Mouse (Mus musculus) kidney, postnatal 36 days (tissue): Measurements from ENCODE around the gene Eefsec.

Source experiments
- DNase-seq, 2 experiments: peaks; one replicate each; pipeline ENCODE4 v3.0.0; 2021 to 2022; ENCODE audit warnings: mixed read lengths in 2 of 2

Eefsec gene

GRCm38 (mm10) chr6:88254082-88254481 lies 192.3 kb downstream of the Eefsec start:
- no peak for DNase-seq

GRCm38 (mm10) chr6:88251798-88252478 lies 194.4 kb downstream of the Eefsec start:
- no peak for DNase-seq

- DNase-seq, result no peak
These were observed 194.9 kb downstream of the Eefsec start for GRCm38 (mm10) chr6:88251396-88251795.

- peak in 1 of 2 experiments; percentile 42 for DNase-seq
These were observed 197.1 kb downstream of the Eefsec start for GRCm38 (mm10) chr6:88249231-88249630.

GRCm38 (mm10) chr6:88242604-88243003 lies 203.7 kb downstream of the Eefsec start:
- DNase-seq, result peak; percentile 67 to 86

- DNase-seq, result peak in 1 of 2 experiments; percentile 16
These were observed 209.8 kb downstream of the Eefsec start for GRCm38 (mm10) chr6:88236513-88236912.

- DNase-seq, result no peak
These were observed 210.4 kb downstream of the Eefsec start for GRCm38 (mm10) chr6:88235983-88236382.

- no peak for DNase-seq
These were observed 210.9 kb downstream of the Eefsec start for GRCm38 (mm10) chr6:88235461-88235860.

- peak; percentile 32 to 48 for DNase-seq
These were observed 212.3 kb downstream of the Eefsec start for GRCm38 (mm10) chr6:88233996-88234395.

- DNase-seq, result no peak
These were observed 214.1 kb downstream of the Eefsec start for GRCm38 (mm10) chr6:88232221-88232620.

GRCm38 (mm10) chr6:88231821-88232220 lies 214.5 kb downstream of the Eefsec start:
- DNase-seq, result no peak

- no peak for DNase-seq
These were observed 217.1 kb downstream of the Eefsec start for GRCm38 (mm10) chr6:88229221-88229620.

- peak in 1 of 2 experiments; percentile 17 for DNase-seq
These were observed 218.8 kb downstream of the Eefsec start for GRCm38 (mm10) chr6:88227537-88227936.

GRCm38 (mm10) chr6:88226570-88226994 lies 219.8 kb downstream of the Eefsec start:
- peak in 1 of 2 experiments; percentile 19 for DNase-seq

- DNase-seq, result no peak
These were observed 224.4 kb downstream of the Eefsec start, which contains the start of gene Dnajb8 for GRCm38 (mm10) chr6:88221968-88222367. Dnajb8 (plus strand) TSS chr6:88222268.

GRCm38 (mm10) chr6:88219094-88219493 lies 227.2 kb downstream of the Eefsec start:
- DNase-seq, result no peak

GRCm38 (mm10) chr6:88216199-88216598 lies 230.1 kb downstream of the Eefsec start:
- DNase-seq, result no peak

- DNase-seq, result no peak
These were observed 230.5 kb downstream of the Eefsec start for GRCm38 (mm10) chr6:88215797-88216196.

GRCm38 (mm10) chr6:88210182-88210581 lies 236.2 kb downstream of the Eefsec start:
- DNase-seq, result no peak

GRCm38 (mm10) chr6:88209453-88209852 lies 236.9 kb downstream of the Eefsec start:
- no peak for DNase-seq

- no peak for DNase-seq
These were observed 238.0 kb downstream of the Eefsec start for GRCm38 (mm10) chr6:88208321-88208720.

- DNase-seq, result no peak
These were observed 238.8 kb downstream of the Eefsec start for GRCm38 (mm10) chr6:88207403-88208033.
